Mouse (Mus musculus) adipocyte (in vitro differentiated cells): ENCODE results near the gene Rfx3.

Experiments
- DNase-seq: peaks from one replicate; pipeline ENCODE4 v3.0.0-alpha.2; 2016; ENCODE audit warnings: low spot score

The Rfx3 gene

DNA sequence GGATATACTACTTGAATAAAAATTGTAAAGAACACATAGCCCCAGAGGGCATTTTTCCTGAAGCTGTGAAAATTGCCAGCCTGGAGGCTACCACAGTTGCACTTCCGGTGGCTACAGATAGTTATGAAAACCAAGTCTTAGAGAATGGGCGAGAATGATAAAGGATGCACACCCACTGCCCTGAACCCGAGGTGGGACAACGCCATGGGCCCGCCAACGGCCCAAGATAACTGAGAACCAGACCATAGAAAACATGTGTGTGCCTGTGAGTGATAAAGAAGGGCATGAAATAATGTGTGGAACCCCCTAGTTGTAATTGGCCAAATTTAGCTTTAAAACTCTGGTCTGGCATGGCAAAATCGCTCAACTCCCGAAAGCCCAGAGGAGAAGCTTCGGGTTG lies 105.0 kb downstream of the Rfx3 start:
- DNase-seq = no peak

- no peak for DNase-seq
Observed at GRCm38 (mm10) chr19:27905172-27905571, 105.8 kb downstream of the Rfx3 start.

- DNase-seq = no peak
Observed at GRCm38 (mm10) chr19:27904655-27905054, 106.3 kb downstream of the Rfx3 start.

DNA sequence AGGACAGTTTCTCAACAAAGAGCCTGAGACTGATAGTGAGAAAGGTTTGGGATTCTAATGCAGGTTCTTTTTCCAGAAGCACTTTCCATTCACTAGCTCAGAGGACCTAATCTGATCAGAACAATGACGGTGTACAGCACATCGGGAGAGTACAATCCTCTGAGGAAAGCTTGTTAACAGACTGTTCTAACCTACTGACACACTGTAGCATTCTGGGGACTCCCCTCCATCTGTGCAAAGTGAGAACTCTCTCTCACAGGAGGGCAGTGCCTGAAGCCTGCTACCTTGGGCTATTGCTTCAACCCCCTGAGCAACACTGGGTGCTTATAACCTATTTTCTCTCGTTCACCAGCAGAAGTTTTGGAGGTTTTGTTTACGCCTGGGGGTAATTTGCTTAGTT lies 106.8 kb downstream of the Rfx3 start:
- DNase-seq = no peak

DNA sequence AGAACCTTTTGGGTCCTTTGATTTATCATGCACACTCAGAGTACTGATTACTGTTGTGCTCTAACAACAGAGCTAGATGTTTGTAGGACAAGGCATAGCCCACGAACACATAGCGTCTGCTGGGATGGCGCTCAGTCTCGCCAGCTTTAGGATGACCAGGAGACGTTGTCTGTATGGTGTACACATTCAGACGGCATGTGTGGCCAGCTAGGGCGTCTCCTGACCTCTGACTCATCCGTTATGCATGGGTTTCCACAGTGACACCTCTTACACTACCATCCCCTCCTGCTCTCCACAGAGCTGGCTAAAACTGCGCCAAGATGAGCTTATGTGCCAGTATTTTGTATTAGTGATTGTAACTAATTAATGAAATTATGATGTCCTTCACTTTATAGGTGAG lies 108.4 kb downstream of the Rfx3 start:
- no peak for DNase-seq

DNA sequence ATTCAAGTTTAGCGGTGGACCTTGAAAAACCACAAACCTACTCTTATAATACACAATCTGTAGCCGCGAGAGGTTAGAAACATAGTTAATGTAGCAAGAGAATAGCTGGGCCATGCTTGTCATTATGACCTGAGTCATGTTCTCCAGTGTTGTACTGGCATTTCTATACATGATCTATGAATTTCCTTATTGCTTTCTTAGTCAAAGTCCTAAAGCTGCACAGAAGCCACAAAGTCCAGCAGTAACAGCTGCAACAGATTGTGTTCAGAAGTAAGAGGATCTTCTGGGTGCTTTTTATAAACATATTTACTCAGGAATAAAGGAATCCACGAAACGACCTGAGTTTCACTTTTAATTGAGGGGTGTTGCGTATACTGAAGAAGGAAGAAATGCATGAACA lies 109.3 kb downstream of the Rfx3 start:
- no peak for DNase-seq

- no peak for DNase-seq
Observed at GRCm38 (mm10) chr19:27884520-27884919, 126.4 kb downstream of the Rfx3 start.

GRCm38 (mm10) chr19:27877429-27877828 lies 133.5 kb downstream of the Rfx3 start:
- peak; percentile 53 for DNase-seq

- no peak for DNase-seq
Observed at GRCm38 (mm10) chr19:27870794-27871193, 140.2 kb downstream of the Rfx3 start.

DNA sequence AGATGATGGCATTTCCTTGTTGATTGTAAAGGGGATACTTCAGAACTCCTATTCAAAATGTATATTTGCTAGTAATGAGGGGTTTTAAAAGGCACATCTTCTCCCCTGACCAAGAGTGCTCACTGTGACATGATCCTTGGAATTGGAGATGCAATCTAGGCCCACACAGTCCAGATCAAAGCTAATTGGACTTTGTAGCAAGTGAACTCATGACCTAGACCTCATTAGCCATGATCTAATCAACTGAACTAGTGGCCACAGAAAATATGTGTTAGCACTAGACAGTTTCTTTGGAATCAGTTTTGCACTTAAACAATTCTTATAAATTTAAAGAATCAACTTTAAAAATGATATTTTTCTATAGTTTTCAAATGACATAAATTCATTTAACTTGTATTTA lies 151.3 kb downstream of the Rfx3 start:
- no peak for DNase-seq

- no peak for DNase-seq
Observed at GRCm38 (mm10) chr19:27848946-27849345, 162.0 kb downstream of the Rfx3 start.

GRCm38 (mm10) chr19:27847055-27847454 lies 163.9 kb downstream of the Rfx3 start:
- DNase-seq = no peak

GRCm38 (mm10) chr19:27838635-27839034 lies 172.3 kb downstream of the Rfx3 start:
- DNase-seq = no peak

DNA sequence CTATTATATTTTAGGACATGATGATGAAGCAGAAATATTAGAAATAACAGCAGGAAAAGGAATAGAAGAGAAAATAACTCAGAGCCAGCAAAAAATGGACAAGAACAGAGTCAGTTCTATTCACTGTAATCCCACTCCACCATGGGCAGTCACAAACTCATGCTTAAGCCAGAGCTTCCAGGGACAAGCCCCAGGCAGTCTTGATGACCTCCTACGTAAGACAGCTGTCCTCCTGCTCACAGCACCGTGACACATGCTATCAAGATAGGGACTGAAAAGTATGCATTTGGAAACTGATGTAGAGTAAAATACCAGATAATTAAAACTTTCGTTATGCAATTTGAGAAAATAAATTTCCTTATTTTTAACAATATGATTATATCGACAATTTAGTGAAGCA lies 172.9 kb downstream of the Rfx3 start:
- DNase-seq = no peak

DNA sequence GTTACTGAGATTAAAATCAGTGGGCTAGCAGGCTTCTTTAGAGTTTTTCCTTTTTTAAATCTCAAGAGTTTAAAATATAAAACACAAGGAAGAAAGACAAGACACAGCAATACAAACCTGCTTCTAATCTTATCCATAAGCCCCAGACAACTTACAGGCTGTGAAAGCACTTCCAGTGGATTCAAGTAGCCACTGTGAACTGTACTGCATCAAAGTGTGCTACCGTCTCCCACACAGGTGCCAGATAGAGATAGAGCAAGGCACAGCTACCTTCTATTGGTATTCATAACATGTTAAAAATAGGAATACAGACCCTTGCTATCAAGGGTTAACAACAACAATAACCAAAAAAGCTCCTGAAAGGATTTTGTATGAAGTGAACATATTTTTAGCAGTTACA lies 178.5 kb downstream of the Rfx3 start:
- DNase-seq = no peak

DNA sequence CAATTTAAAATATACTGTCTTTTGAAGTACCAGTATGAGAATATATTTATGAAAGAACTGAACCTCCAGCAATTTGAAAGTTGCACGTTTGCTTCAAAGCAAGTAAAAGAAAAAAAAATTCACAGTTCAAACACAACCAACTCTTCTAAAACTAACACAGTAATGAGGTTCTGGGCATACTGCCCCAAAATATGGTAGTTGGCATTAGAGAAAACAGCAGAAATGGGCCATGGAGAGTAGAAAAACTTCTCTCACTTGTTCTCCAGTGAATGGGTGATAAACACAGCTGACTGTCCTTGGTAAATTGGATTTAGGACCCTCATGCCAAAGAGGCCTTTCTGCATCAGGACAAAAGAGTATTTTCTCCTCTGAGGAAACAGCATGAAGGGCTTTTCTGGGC lies 182.7 kb downstream of the Rfx3 start:
- DNase-seq = peak; percentile 72

DNA sequence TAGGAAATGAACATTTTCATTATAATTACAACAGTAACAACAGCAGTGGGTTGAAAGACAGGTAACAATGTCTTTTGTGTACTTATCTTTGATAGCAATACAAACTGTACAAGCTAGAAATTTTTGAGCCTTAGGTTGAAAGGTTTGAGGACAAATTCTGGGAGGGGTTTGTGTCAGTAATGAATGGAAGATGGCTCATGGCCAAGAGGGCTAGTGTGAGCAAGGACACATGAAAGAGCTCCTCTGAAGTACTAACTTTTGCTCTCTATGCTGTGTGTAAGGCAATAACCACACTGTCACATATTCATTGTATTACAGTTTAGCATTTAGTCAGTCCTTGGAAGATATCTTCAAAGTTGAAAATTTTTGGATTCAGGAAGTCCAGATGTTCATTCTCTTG lies 193.3 kb downstream of the Rfx3 start:
- DNase-seq = no peak

- DNase-seq = peak; percentile 80
Observed at GRCm38 (mm10) chr19:27780030-27780429, 230.9 kb downstream of the Rfx3 start.

GRCm38 (mm10) chr19:27770716-27771265 lies 240.2 kb downstream of the Rfx3 start:
- DNase-seq = peak; percentile 10

GRCm38 (mm10) chr19:27768444-27768843 lies 242.5 kb downstream of the Rfx3 start:
- DNase-seq = no peak

- no peak for DNase-seq
Observed at GRCm38 (mm10) chr19:27760309-27760708, 250.7 kb downstream of the Rfx3 start.

GRCm38 (mm10) chr19:27759347-27759746 lies 251.6 kb downstream of the Rfx3 start:
- DNase-seq = no peak

- DNase-seq = no peak
Observed at GRCm38 (mm10) chr19:27747301-27747700, 263.7 kb downstream of the Rfx3 start.

- DNase-seq = no peak
Observed at GRCm38 (mm10) chr19:27738908-27739307, 272.1 kb downstream of the Rfx3 start.

- DNase-seq = no peak
Observed at GRCm38 (mm10) chr19:27736571-27736970, 274.4 kb downstream of the Rfx3 start.
